Mouse (Mus musculus): Measurements from ENCODE around the gene Olfr640.

The Olfr640 gene

GRCm38 (mm10) chr7:104025473-104025872 lies at the start of gene Olfr640:
Gene Olfr640 (minus strand): TSS chr7:104025573.
- DNase-seq = no peak

GRCm38 (mm10) chr7:104071769-104072168 lies 46.4 kb upstream of the Olfr640 start, which contains the start of gene Olfr644:
Gene Olfr644 (minus strand): TSS chr7:104071869.
- no peak for DNase-seq

- DNase-seq = no peak
Observed at GRCm38 (mm10) chr7:104061345-104061744, 36.0 kb upstream of the Olfr640 start, which contains the start of gene 4930516K23Rik. Gene 4930516K23Rik (minus strand): TSS chr7:104061445.

- DNase-seq = no peak
Observed at GRCm38 (mm10) chr7:104059215-104059614, 33.8 kb upstream of the Olfr640 start.

GRCm38 (mm10) chr7:104052566-104052965 lies 27.2 kb upstream of the Olfr640 start, which contains the start of gene Olfr642:
Gene Olfr642 (minus strand): TSS chr7:104052666.
- DNase-seq = no peak

GRCm38 (mm10) chr7:104050745-104051144 lies 25.4 kb upstream of the Olfr640 start:
- no peak for DNase-seq

- no peak for DNase-seq
Observed at GRCm38 (mm10) chr7:104035145-104035544, 9.8 kb upstream of the Olfr640 start, which contains the start of gene Olfr641. Gene Olfr641 (plus strand): TSS chr7:104035445.

- DNase-seq = no peak
Observed at GRCm38 (mm10) chr7:104026978-104027377, 1.6 kb upstream of the Olfr640 start.

GRCm38 (mm10) chr7:104021651-104022050 lies 3.7 kb downstream of the Olfr640 start:
- DNase-seq = no peak

GRCm38 (mm10) chr7:104018953-104019352 lies 6.4 kb downstream of the Olfr640 start:
- DNase-seq = no peak

- no peak for DNase-seq
Observed at GRCm38 (mm10) chr7:104017203-104017602, 8.2 kb downstream of the Olfr640 start, which contains the start of gene Olfr639. Gene Olfr639 (minus strand): TSS chr7:104017303.

GRCm38 (mm10) chr7:103999124-103999523 lies 26.2 kb downstream of the Olfr640 start:
- DNase-seq = no peak

GRCm38 (mm10) chr7:103998446-103998845 lies 26.9 kb downstream of the Olfr640 start, which contains the start of gene Olfr638:
Gene Olfr638 (plus strand): TSS chr7:103998746.
- DNase-seq = no peak

GRCm38 (mm10) chr7:103971782-103972181 lies 53.6 kb downstream of the Olfr640 start:
- DNase-seq = no peak

- DNase-seq = no peak
Observed at GRCm38 (mm10) chr7:103970852-103971251, 54.5 kb downstream of the Olfr640 start, which contains the start of gene Olfr635. Gene Olfr635 (plus strand): TSS chr7:103971152.

All from retina, postnatal 1 day (tissue).